Mouse (Mus musculus) liver, adult 2 months (tissue): ENCODE measurements around the gene 4930404N11Rik. TPM values are rescaled to one million over a fixed set of nuclear protein-coding genes. Genes with fewer than 3 reads are reported as not detected.

ENCODE experiments used
- DNase-seq: peaks from one replicate; pipeline ENCODE4 v3.0.0-alpha.2; 2011; ENCODE audit warnings: low read depth, low spot score; ENCODE audit errors: extremely low read depth
- H3K27ac ChIP-seq: fragments of 200-500 bp; replicated peaks from 2 replicates; pipeline ENCODE4 v1.5.1; 2012; ENCODE audit warnings: low read depth, mild to moderate bottlenecking, control low read depth, inconsistent platforms, low read length; ENCODE audit not compliant: insufficient read depth
- H3K27me3 ChIP-seq: fragments of 200-500 bp; 2 replicates; pipeline ENCODE4 v1.6.1; 2012; ENCODE audit warnings: mild to moderate bottlenecking, moderate library complexity, low read length, inconsistent platforms; ENCODE audit not compliant: control insufficient read depth, insufficient read depth
- H3K36me3 ChIP-seq: fragments of 200-500 bp; 2 replicates; pipeline ENCODE4 v1.6.1; 2012; ENCODE audit warnings: low read length, inconsistent platforms; ENCODE audit not compliant: control insufficient read depth, insufficient read depth
- H3K4me1 ChIP-seq: fragments of 200-500 bp; 2 replicates; pipeline ENCODE4 v1.6.1; 2011; ENCODE audit warnings: low read length; ENCODE audit not compliant: control insufficient read depth, insufficient read depth
- H3K4me3 ChIP-seq: fragments of 200-500 bp; 2 replicates; pipeline ENCODE4 v1.5.1; 2011; ENCODE audit warnings: low read depth, mild to moderate bottlenecking, control low read depth, low read length, moderate library complexity; ENCODE audit not compliant: insufficient read depth
- H3K79me2 ChIP-seq: fragments of 200-500 bp; 2 replicates; pipeline ENCODE4 v1.6.1; 2012; ENCODE audit warnings: inconsistent platforms, mild to moderate bottlenecking, low read length, moderate library complexity; ENCODE audit not compliant: control insufficient read depth, insufficient read depth
- H3K9ac ChIP-seq: fragments of 200-500 bp; 2 replicates; pipeline ENCODE4 v1.6.1; 2012; ENCODE audit warnings: low read depth, mild to moderate bottlenecking, control low read depth, inconsistent platforms, low read length
- CTCF ChIP-seq: fragments of 200-500 bp; IDR thresholded peaks from 2 replicates; pipeline ENCODE4 v1.5.1; 2011; ENCODE audit warnings: low read depth, low read length, control low read depth
- POLR2A ChIP-seq: fragments of 200-500 bp; IDR thresholded peaks from 2 replicates; pipeline ENCODE4 v1.6.1; 2011; ENCODE audit warnings: low read length, control low read depth; ENCODE audit not compliant: insufficient read depth; ENCODE audit errors: extremely low read depth
- WGBS: fragments of 180-500 bp; shearing (Covaris S2); methylation state at CpG from one replicate; pipeline ENCODE4 v1.1.7; 2018; 5-methylcytosine and 5-hydroxymethylcytosine counted together
- polyA plus RNA-seq: library from polyadenylated mRNA; depleted of rRNA; stranded (reverse); fragments of >200 nt; gene quantifications from 2 replicates; pipeline ENCODE4 v1.2.3, GENCODE M21; 2012
- total RNA-seq: library from RNA; depleted of rRNA; stranded (reverse); fragments of >200 nt; gene quantifications from 2 replicates; pipeline ENCODE4 v1.2.3, GENCODE M21; 2014

The 4930404N11Rik gene
- total and polyA plus RNA-seq, 2 experiments, result 0.12 TPM; not detected in 1

- 44% methylated on average over 8 of the region's 8 CpGs for WGBS
- peaks cover 12% of the 10 kb centered on the region; the same call in 1 of the 2 replicates for H3K4me1 ChIP-seq
- DNase-seq, result no peak
These were observed 21.0 kb downstream of the 4930404N11Rik start for GRCm38 (mm10) chr10:81344421-81345161.

GRCm38 (mm10) chr10:81342686-81343505, 22.7 kb downstream of the 4930404N11Rik start, which contains the start of gene Gipc3:
Gipc3 (minus strand) TSS chr10:81343266.
- Histone ChIP-seq H3K27me3 (peaks cover 8% of the 10 kb centered on the region), H3K4me1 (peaks cover 8% of the 10 kb centered on the region; the same call in 1 of the 2 replicates), H3K9ac (peak within 1 kb of the TSS; percentile 73), H3K27ac (no peak within 1 kb of the TSS), H3K4me3 (peak within 1 kb of the TSS; percentile 63), H3K36me3 (no peaks in the 10 kb centered on the region; the same call in 1 of the 2 replicates), H3K79me2 (no peaks in the 10 kb centered on the region)
- WGBS, result 5% methylated on average over 60 of the region's 67 CpGs
- DNase-seq, result no peak
- no peak for TF ChIP-seq POLR2A
- TF ChIP-seq CTCF, result no peak

More at GRCm38 (mm10) chr10:81344421-81345161, 21.0 kb downstream of the 4930404N11Rik start:
- Histone ChIP-seq H3K27me3 (peaks cover 8% of the 10 kb centered on the region), H3K4me3 (no peak overlapping the region), H3K9ac (no peak overlapping the region), H3K79me2 (no peaks in the 10 kb centered on the region), H3K36me3 (no peaks in the 10 kb centered on the region; the same call in 1 of the 2 replicates), H3K27ac (no peak overlapping the region)
- no peak for TF ChIP-seq CTCF
- no peak for TF ChIP-seq POLR2A

GRCm38 (mm10) chr10:81341333-81341949, 24.2 kb downstream of the 4930404N11Rik start:
- no peak for TF ChIP-seq POLR2A
- peak; percentile 83 for TF ChIP-seq CTCF
- no peak for DNase-seq
- H3K27me3 ChIP-seq, result peaks cover 8% of the 10 kb centered on the region

GRCm38 (mm10) chr10:81340551-81341332, 24.9 kb downstream of the 4930404N11Rik start:
- no peak overlapping the region for H3K27ac ChIP-seq
- no peaks in the 10 kb centered on the region for H3K4me1 ChIP-seq
- H3K36me3 ChIP-seq, result no peaks in the 10 kb centered on the region
- no peak overlapping the region for H3K4me3 ChIP-seq
- no peaks in the 10 kb centered on the region for H3K79me2 ChIP-seq
- 58% methylated on average over 17 of the region's 17 CpGs for WGBS
- no peak overlapping the region for H3K9ac ChIP-seq
- H3K27me3 ChIP-seq, result peaks cover 8% of the 10 kb centered on the region
- no peak for DNase-seq
- TF ChIP-seq CTCF (no peak), POLR2A (no peak)

More at GRCm38 (mm10) chr10:81341333-81341949, 24.2 kb downstream of the 4930404N11Rik start:
- H3K9ac ChIP-seq, result no peak overlapping the region
- no peak overlapping the region for H3K27ac ChIP-seq
- H3K79me2 ChIP-seq, result no peaks in the 10 kb centered on the region
- no peak overlapping the region for H3K4me3 ChIP-seq
- 36% methylated on average over 16 of the region's 16 CpGs for WGBS
- H3K4me1 ChIP-seq, result no peaks in the 10 kb centered on the region
- no peaks in the 10 kb centered on the region for H3K36me3 ChIP-seq

GRCm38 (mm10) chr10:81336558-81336957, 29.1 kb downstream of the 4930404N11Rik start:
- Histone ChIP-seq H3K27me3 (no peaks in the 10 kb centered on the region), H3K79me2 (no peaks in the 10 kb centered on the region)

More at GRCm38 (mm10) chr10:81336558-81336957, 29.1 kb downstream of the 4930404N11Rik start:
- Histone ChIP-seq H3K4me1 (no peaks in the 10 kb centered on the region), H3K27ac (no peak overlapping the region), H3K36me3 (no peaks in the 10 kb centered on the region), H3K4me3 (no peak overlapping the region), H3K9ac (no peak overlapping the region)
- no peak for DNase-seq
- no peak for TF ChIP-seq POLR2A
- TF ChIP-seq CTCF, result no peak
- 94% methylated on average over 4 of the region's 4 CpGs for WGBS
